Mouse (Mus musculus) frontal cortex, adult (tissue): ENCODE measurements around the gene Ppa2.

ENCODE experiments used
- ATAC-seq: cut with Nextera tagmentation; 2 replicates; pipeline ENCODE4 v1.9.2; 2017; ENCODE audit warnings: mild to moderate bottlenecking, moderate library complexity, mixed read lengths; ENCODE audit not compliant: low TSS enrichment

Gene Ppa2

DNA sequence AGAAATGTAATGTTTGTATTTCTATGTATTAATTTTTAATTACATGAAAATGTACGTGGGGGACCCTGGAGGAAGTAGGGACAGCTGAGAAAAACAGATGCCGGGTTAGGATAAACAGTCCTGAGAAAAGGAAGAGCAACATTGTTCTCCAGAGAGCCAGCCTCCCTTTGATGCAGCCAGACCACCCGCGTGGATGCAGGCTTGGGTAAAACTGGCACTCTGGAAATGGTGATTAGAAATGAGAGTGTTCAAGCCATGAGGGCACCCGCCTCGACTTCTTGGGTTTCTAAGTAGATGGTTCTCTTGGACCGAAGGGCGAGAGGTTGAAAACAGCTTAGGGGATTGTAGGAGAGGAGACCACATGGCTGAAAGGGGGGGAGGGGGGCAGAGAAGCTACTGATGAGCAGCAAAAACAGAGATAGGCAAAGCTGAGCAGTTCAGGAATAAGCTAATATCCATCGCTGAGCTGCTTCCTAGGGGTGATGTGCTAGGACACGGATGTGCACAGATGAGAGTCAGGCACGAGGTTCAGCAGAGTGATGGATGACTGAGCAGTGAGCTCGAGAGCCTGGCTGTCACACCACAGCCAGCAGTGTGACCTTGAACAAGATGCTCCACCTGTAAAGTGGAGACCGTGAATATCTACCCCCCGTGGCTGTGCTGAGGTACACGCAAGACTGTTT lies 21.4 kb downstream of the Ppa2 start:
- no peak for ATAC-seq

DNA sequence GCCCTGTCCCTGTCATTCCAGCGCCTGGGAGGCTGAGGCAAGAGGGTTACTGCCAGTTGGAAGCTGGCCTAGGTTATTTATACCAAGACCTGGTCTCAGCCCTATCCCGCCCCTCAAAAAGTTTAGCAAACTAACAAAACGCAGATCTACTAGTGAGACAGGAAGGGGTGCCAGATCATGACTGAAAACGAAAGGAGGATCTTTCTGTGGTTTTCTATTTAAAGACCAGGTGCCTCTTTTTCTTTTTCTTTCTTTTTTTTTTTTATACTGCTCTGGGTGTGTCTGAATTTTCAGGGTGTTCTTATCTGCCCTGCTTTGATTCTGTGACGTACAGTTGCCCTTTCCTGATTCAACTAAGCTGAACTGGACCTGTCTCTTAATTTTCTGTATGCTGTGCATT lies 22.4 kb downstream of the Ppa2 start:
- no peak for ATAC-seq

DNA sequence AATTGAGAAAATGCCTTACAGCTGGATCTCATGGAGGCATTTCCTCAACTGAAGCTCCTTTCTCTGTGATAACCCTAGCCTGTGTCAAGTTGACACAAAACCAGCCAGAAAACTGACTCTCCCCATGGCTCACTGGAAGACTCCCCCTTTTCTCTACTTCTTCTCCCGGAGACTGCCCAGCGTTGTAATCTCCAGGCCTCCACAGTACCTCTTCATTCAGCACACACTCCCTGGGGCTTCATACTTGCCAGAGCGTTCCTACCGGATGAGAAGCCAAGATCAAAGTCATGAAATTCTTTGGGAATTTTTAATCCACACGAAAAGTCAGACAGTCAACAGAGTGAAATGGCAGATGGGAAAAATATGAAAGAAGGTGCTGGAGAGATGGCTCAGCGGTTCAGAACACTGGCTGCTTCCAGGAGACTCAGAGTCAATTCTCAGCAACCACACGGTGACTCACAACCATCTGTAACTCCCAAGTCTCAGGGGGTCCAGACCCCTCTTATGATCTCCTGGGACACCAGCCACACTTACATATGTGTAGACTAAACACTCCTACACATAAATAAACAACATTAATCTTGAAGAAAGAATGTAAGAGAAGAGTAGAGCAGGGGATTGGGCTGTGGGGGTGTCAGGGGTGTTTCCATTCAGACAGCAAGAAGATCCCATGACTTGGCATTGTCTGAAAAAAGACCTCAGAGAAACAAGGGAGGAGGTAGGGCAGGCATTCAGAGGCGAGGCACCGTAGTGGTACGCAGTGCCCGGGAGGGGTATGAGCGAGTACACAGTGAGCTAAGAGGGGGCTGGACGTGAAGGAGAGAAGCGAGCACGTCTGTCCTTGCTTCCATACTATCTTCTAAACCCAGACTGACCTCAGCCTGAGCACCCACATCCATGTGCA lies 23.6 kb downstream of the Ppa2 start:
- ATAC-seq = no peak

- no peak for ATAC-seq
Observed at GRCm38 (mm10) chr3:133334691-133335090, 24.8 kb downstream of the Ppa2 start.

GRCm38 (mm10) chr3:133335166-133335565 lies 25.3 kb downstream of the Ppa2 start:
- no peak for ATAC-seq

GRCm38 (mm10) chr3:133336400-133336799 lies 26.5 kb downstream of the Ppa2 start:
- no peak for ATAC-seq

- ATAC-seq = peak; percentile 95
Observed at GRCm38 (mm10) chr3:133338851-133339356, 29.0 kb downstream of the Ppa2 start.

- ATAC-seq = peak; percentile 38
Observed at GRCm38 (mm10) chr3:133339411-133339823, 29.5 kb downstream of the Ppa2 start.

- ATAC-seq = no peak
Observed at GRCm38 (mm10) chr3:133341106-133341505, 31.2 kb downstream of the Ppa2 start.

- ATAC-seq = no peak
Observed at GRCm38 (mm10) chr3:133347535-133347934, 37.6 kb downstream of the Ppa2 start.

GRCm38 (mm10) chr3:133348847-133349246 lies 38.9 kb downstream of the Ppa2 start:
- ATAC-seq = no peak

- no peak for ATAC-seq
Observed at GRCm38 (mm10) chr3:133357426-133357974, 47.6 kb downstream of the Ppa2 start.

- no peak for ATAC-seq
Observed at GRCm38 (mm10) chr3:133357977-133358376, 48.1 kb downstream of the Ppa2 start.

DNA sequence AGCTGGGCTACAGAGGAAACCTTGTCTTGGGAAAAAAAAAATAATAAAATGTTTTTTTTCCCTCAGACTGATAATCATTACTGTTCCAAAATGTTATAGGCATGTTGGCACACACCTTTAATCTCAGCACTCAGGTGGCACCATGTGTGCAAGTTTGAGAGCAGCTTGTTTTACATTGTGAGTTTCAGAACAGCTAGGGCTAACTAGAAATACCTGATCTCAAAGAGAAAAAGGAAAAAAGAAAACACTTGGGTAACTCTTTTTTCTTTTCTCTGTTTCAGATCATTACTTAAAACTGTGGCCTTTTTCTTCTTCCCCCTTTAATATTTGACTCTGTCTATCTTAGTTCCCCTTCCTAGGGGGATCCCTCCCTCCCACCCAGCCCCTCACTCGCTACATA lies 51.5 kb downstream of the Ppa2 start:
- ATAC-seq = no peak

GRCm38 (mm10) chr3:133364138-133364537 lies 54.2 kb downstream of the Ppa2 start:
- no peak for ATAC-seq

- ATAC-seq = no peak
Observed at GRCm38 (mm10) chr3:133366096-133366495, 56.2 kb downstream of the Ppa2 start.

- ATAC-seq = no peak
Observed at GRCm38 (mm10) chr3:133378174-133378573, 68.3 kb downstream of the Ppa2 start.

GRCm38 (mm10) chr3:133379997-133380396 lies 70.1 kb downstream of the Ppa2 start:
- peak; percentile 100 for ATAC-seq

DNA sequence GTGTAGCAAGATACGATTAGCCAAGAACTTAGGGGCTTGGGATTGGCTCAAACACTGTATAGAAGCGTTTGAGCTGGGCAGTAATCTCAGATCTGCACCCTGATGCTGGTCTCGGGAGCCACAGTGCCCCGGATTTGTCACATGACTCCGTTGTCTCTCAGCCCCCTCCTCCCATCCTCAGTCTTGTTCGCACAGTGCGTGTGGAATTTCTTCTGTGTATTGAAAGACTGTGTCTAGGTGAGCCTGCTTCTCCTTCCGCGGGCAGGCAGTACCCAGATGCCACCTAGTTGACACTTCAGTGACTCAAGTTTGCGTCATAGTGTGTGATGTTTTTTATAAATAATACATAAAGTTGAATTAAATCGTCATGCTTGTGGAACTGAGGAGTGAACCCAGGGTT lies 71.6 kb downstream of the Ppa2 start:
- ATAC-seq = no peak

DNA sequence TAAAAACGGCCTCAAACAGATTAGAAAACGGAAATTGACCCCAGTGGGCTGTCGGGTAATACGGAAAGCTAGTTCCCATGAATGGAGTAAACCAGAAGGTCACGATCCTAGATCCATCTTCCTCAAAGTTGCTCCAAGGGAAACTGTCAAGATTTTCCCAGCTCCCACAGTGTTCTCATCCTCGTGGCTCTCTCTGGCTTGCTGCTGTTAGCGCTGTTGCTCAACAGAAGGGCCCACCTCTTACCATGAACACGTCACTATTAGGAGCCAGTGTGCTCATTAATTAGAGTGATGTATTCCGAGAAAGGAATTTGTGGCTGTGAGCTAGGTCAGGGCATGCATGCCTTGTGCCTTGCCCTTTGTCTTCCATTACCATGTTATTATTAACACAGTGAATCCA lies 72.2 kb downstream of the Ppa2 start:
- ATAC-seq = no peak

DNA sequence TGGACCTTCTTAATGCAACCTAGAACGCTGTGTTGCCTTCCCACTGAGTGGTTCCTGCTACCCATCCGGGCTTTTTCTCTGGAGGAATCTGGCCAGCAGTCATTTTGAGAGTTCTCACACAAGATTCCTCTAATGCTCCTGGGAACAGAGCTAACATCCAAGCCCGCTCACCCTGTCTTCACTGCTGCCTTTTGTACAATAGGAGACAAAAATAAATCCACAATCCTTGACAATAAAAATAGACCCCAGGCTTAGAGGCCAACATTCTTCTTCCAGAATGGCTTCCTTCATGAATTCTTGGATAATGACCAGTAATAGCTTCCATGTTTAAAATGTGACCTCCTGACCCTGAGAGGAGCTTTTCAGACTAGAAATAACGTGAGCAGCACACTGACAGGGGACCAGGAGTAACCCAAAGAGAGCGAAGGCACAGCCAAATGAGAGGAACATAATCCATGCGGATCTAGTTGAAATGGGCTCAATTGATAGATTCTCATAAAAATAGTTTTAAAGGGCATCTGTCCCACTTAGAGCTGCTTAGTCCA lies 74.3 kb downstream of the Ppa2 start:
- no peak for ATAC-seq

- no peak for ATAC-seq
Observed at GRCm38 (mm10) chr3:133387283-133387682, 77.4 kb downstream of the Ppa2 start.
